ENCODE assay signal across 8 mouse cellular contexts in genomic region chr9:86570946-86571345, GRCm38 (mm10). TPM values are rescaled to one million over a fixed set of nuclear protein-coding genes. Genes with fewer than 3 reads are reported as not detected.
A peak's percentile ranks its signal among the peaks of the same experiment; 100 is the strongest.
DNase-seq lines count a peak whose midpoint lies in the region; ATAC-seq and TF ChIP-seq lines count a peak whose summit lies in the region.

No protein-coding gene starts in this region.

- peak overlapping the region; percentile 98 for H3K4me2 ChIP-seq in heart, postnatal 0 days (ENCODE audit: low read depth, low read length)

- H3K9me3 ChIP-seq in E14TG2a.4 (ENCODE audit: low read length): no peaks in the 10 kb centered on the region
- H3K9me3 ChIP-seq in heart, postnatal 0 days (replicated peaks; ENCODE audit: control insufficient read depth, low read length): no peaks in the 10 kb centered on the region

- peaks cover 50% of the 10 kb centered on the region for H3K4me1 ChIP-seq in E14TG2a.4 (replicated peaks; ENCODE audit: low read depth, low read length)
- H3K4me1 ChIP-seq in heart, postnatal 0 days (ENCODE audit: control insufficient read depth, insufficient read depth): peaks cover 7% of the 10 kb centered on the region; the same call in 1 of the 2 replicates

- WGBS in heart, postnatal 0 days: 10% methylated on average over 8 of the region's 8 CpGs

- H3K27ac ChIP-seq in heart, postnatal 0 days (ENCODE audit: low read depth): no peak overlapping the region

- no peak for ATAC-seq in heart, postnatal 0 days (ENCODE audit: insufficient read depth, low read depth)
- no peak for ATAC-seq in erythroid progenitor cell, adult 5-6 weeks (replicated peaks; ENCODE audit: low FRiP score, poor library complexity, severe bottlenecking)

- peak overlapping the region; percentile 50; the same call in 1 of the 2 replicates for H3K9ac ChIP-seq in heart, postnatal 0 days (replicated peaks; ENCODE audit: low read depth, low read length)

- H3K4me3 ChIP-seq in E14TG2a.4 (replicated peaks; ENCODE audit: low read length): peak overlapping the region; percentile 93
- peak overlapping the region; percentile 70 for H3K4me3 ChIP-seq in heart, postnatal 0 days (ENCODE audit: low read depth, low read length)

- H3K27me3 ChIP-seq in E14TG2a.4 (ENCODE audit: insufficient read depth, low read length): no peaks in the 10 kb centered on the region
- H3K27me3 ChIP-seq in heart, postnatal 0 days (ENCODE audit: control insufficient read depth, insufficient read depth, low read length): no peaks in the 10 kb centered on the region

- TF ChIP-seq CTCF in E14TG2a.4 (conservative IDR thresholded peaks at IDR 0.05; ENCODE audit: low read length): no peak
- TF ChIP-seq CTCF in heart, postnatal 0 days (IDR thresholded peaks at IDR 0.05; ENCODE audit: low read depth): no peak

- no peak for TF ChIP-seq EP300 in heart, postnatal 0 days (IDR thresholded peaks at IDR 0.05; ENCODE audit: low read depth)

- DNase-seq in cerebellum, adult 9-11 months: peak; percentile 24
- no peak for DNase-seq in cerebellum, adult 8-10 months
- no peak for DNase-seq in heart, postnatal 0 days (ENCODE audit: low spot score)
- peak; percentile 14 for DNase-seq in lung, postnatal 25 days (ENCODE audit: low spot score)
- no peak for DNase-seq in embryo, embryonic 10 days (ENCODE audit: low spot score)
- DNase-seq in layer of hippocampus, adult 18-20 months (ENCODE audit: low spot score in 2 of 2): no peak

- H3K36me3 ChIP-seq in E14TG2a.4 (ENCODE audit: insufficient read depth, low read length): peaks cover 56% of the 10 kb centered on the region
- H3K36me3 ChIP-seq in heart, postnatal 0 days (replicated peaks; ENCODE audit: control insufficient read depth, insufficient read depth, low read length): peaks cover 7% of the 10 kb centered on the region

RNA-seq across cellular contexts. Expression of gene Pgm3, which starts 0.7 kb away (rescaled TPM):
- total RNA-seq in heart, postnatal 0 days (2014; rRNA removed; ENCODE audit: low replicate concordance): 6.8 and 17.2 TPM in 2 replicates
- 11.9 and 12.1 TPM in 2 replicates for polyA plus RNA-seq in heart, postnatal 0 days (2015; fragmentation: Nextera tagmentation; extraction: Ambion mirVana)
- total RNA-seq in erythroid progenitor cell, adult 5-6 weeks (2015; ENCODE audit: low replicate concordance): 5.0 and 9.0 TPM in 2 replicates
- total RNA-seq in erythroid progenitor cell, adult 5-6 weeks (2017; ENCODE audit: low replicate concordance): 1.5 and 2.9 TPM in 2 replicates
- 10 to 100 TPM; 17.6 to 18.1 TPM for total RNA-seq in layer of hippocampus, adult 18-20 months (2021)

RNA-seq across cellular contexts. Expression of gene Rwdd2a, which starts 0.8 kb away (rescaled TPM):
- not detected in 2 replicates for total RNA-seq in heart, postnatal 0 days (2014; rRNA removed; ENCODE audit: low replicate concordance)
- polyA plus RNA-seq in heart, postnatal 0 days (2015; fragmentation: Nextera tagmentation; extraction: Ambion mirVana): 2.2 and 2.5 TPM in 2 replicates
- 3.8 TPM in 1 of 2 replicates, not detected in the other for total RNA-seq in erythroid progenitor cell, adult 5-6 weeks (2015; ENCODE audit: low replicate concordance)
- total RNA-seq in erythroid progenitor cell, adult 5-6 weeks (2017; ENCODE audit: low replicate concordance): not detected in 2 replicates
- 10 to 100 TPM; 27.5 to 30.3 TPM for total RNA-seq in layer of hippocampus, adult 18-20 months (2021)

Comparison
In these comparisons a context has a peak if more than half of its experiments do, and no peak if none do; other contexts are left out.
1. DNase-seq: peak in cerebellum, adult 9-11 months (single experiment) and lung, postnatal 25 days (single experiment); none in cerebellum, adult 8-10 months (single experiment), heart, postnatal 0 days (single experiment), embryo, embryonic 10 days (single experiment) and layer of hippocampus, adult 18-20 months (0 of 2).
2. RNA of gene Rwdd2a, which starts 0.8 kb away (total RNA-seq): 27.5 to 30.3 TPM in layer of hippocampus, adult 18-20 months; 3.8 TPM in erythroid progenitor cell, adult 5-6 weeks and not detected in heart, postnatal 0 days; every median in the first group is over 4 times any median in the second.